Mouse (Mus musculus): Measurements from ENCODE around the gene Gm17581.

The Gm17581 gene

GRCm38 (mm10) chr2:155691723-155692493 is 43.8 kb downstream of the Gm17581 start, which contains the start of gene Trpc4ap:
TSS of gene Trpc4ap (minus strand) at chr2:155692384.
- intact Hi-C loops (cut with DNase I), result no loop called here

- intact Hi-C loops (cut with DNase I), result no loop called here
These were observed 44.3 kb downstream of the Gm17581 start for GRCm38 (mm10) chr2:155691336-155691722.

GRCm38 (mm10) chr2:155689211-155689610 is 46.5 kb downstream of the Gm17581 start:
- intact Hi-C loops (cut with DNase I), result no loop called here

DNA sequence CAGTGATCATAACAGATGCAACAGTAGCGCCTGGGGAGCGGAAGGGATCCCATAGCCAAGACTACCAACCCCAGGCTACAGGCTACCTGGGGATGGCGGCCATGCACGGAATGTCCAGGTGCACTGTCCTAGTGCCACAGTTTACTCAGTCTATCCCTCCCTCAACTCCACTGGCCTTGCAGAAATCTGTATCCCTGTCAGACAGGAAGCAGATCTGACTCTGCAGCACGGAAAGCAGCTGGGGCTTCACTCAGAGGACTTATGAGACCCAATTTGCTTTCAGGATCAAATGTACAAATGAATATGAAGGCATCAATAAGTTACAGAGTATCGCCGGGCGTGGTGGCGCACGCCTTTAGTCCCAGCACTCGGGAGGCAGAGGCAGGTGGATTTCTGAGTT is 47.9 kb downstream of the Gm17581 start:
- intact Hi-C loops (cut with DNase I), result no loop called here

DNA sequence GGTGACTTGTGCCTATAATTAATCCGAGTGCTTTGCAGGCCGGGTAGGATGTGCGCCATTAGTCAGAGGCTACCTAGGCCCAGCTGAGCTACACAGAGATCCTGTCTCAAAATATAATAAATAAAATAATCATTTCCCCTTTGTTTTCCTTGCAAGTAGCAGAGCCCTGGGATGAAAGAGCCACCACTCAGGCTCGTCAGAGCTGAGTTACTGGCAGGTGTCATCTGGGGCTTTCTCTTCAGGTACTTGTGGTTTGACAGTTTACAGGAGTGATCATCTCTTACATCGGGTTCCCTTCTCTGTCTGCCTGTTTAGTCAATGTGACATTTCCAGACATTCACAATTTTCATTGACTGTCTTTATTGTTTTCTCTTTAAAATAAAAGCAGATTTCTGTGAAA is 49.1 kb downstream of the Gm17581 start:
- intact Hi-C loops (cut with DNase I), result no loop called here

Data from adrenal gland (tissue).